Mouse (Mus musculus) myocyte (in vitro differentiated cells): ENCODE data around the gene Efcab2.

Experiments used
- E2F4 ChIP-seq: IDR thresholded peaks from one replicate; pipeline ENCODE4 v1.6.1; 2011; ENCODE audit warnings: mild to moderate bottlenecking, control low read depth, moderate library complexity; ENCODE audit not compliant: insufficient read depth
- MAX ChIP-seq: IDR thresholded peaks from one replicate; pipeline ENCODE4 v1.6.1; 2011; ENCODE audit warnings: low read depth, mild to moderate bottlenecking, control low read depth
- POLR2A ChIP-seq: IDR thresholded peaks from one replicate; pipeline ENCODE4 v1.6.1; 2011; ENCODE audit warnings: low read depth, mild to moderate bottlenecking, control low read depth, moderate library complexity; ENCODE audit not compliant: insufficient read length
- POLR2AphosphoS2 ChIP-seq: IDR thresholded peaks from one replicate; pipeline ENCODE4 v1.6.1; 2011; ENCODE audit warnings: low read depth, control low read depth; ENCODE audit not compliant: insufficient read length
- USF1 ChIP-seq: IDR thresholded peaks from one replicate; pipeline ENCODE4 v1.6.1; 2011; ENCODE audit warnings: low read depth, mild to moderate bottlenecking, control low read depth, moderate library complexity

DNA sequence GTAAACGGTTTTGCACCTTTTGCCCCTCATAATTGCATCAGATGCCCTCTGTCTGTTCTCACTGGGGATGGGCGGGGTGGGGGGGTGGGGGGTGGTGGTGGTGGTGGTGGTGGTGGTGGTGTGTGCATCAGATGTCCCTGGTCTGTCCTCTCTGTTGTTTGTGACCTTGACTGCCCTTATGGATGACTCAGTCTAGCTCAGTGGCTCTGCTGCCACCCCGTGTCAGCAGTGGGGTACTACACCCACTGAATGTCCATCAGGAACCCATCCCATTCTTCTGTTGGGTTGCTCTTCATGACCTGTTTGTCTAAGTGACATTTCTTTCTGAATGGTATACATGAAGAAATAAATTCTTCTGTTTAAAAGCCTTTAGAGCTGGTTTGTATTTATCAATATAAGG lies 43.3 kb downstream of the Efcab2 start:
- TF ChIP-seq E2F4 = no peak
- TF ChIP-seq POLR2AphosphoS2 = no peak
- no peak for TF ChIP-seq POLR2A
- no peak for TF ChIP-seq USF1
- TF ChIP-seq MAX = no peak
